Mouse (Mus musculus): ENCODE results near the gene Mertk. TPM values are rescaled to one million over a fixed set of nuclear protein-coding genes. Genes with fewer than 3 reads are reported as not detected.

Gene Mertk
- total RNA-seq, 1 experiment, result 3.3 TPM

DNA sequence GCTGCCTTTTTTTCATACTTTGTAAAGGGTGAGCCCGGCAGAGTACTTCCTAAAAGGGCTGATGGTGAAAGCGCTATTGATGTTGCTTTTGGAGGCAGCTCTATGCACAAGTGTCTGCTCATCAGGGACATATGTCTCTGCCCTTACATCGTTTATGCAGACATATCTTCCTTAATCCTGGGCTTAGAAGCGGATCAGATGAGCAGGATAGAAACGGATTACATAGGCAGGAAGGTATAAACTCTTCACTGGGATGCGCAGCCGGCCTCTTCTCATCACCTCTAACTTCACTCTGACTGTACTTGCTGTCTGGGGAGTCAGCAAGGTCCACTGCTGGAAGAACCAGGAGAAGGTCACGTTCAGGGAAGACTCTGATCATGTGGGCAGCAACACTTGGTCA lies 138.8 kb downstream of the Mertk start:
- in situ Hi-C loops (cut with MboI; ENCODE audit: low sequenced_read_pairs in 2 of 2, unreplicated experiment in 2 of 2), result no loop called here
- DNase-seq (ENCODE audit: low read depth, low spot score), result no peak
- no peak overlapping the region for H3K4me3 ChIP-seq (ENCODE audit: insufficient read depth in 1 of 2, low read depth in 1 of 2, low read length in 2 of 2, poor library complexity in 1 of 2, severe bottlenecking in 1 of 2)
- no peak overlapping the region for H3K9ac ChIP-seq (ENCODE audit: insufficient read depth, low read depth, low read length, poor library complexity, severe bottlenecking)
- no peaks in the 10 kb centered on the region for H3K9me3 ChIP-seq (ENCODE audit: control insufficient read depth, insufficient read depth, low read depth, low read length)
- no peak overlapping the region for H3K27ac ChIP-seq (ENCODE audit: insufficient read depth, low read depth, low read length, poor library complexity, severe bottlenecking)
- TF ChIP-seq CHD2 (IDR thresholded peaks at IDR 0.05; ENCODE audit: low read depth, low read length) (no peak), HCFC1 (IDR thresholded peaks at IDR 0.05; ENCODE audit: borderline replicate concordance, insufficient read depth, low read length) (no peak), MAFK (IDR thresholded peaks at IDR 0.05; ENCODE audit: insufficient read depth, low read depth, low read length) (no peak), ZNF384 (IDR thresholded peaks at IDR 0.05; ENCODE audit: low read depth, low read length) (no peak), ZC3H11A (IDR thresholded peaks at IDR 0.05; ENCODE audit: borderline replicate concordance, low read depth, low read length) (no peak)
- H3K4me1 ChIP-seq (ENCODE audit: control insufficient read depth in 2 of 2, insufficient read depth in 2 of 2, low read length in 2 of 2, poor library complexity in 1 of 2), result no peaks in the 10 kb centered on the region
- H3K36me3 ChIP-seq (ENCODE audit: control insufficient read depth, insufficient read depth, low read length, poor library complexity, severe bottlenecking), result peaks cover 9% of the 10 kb centered on the region

DNA sequence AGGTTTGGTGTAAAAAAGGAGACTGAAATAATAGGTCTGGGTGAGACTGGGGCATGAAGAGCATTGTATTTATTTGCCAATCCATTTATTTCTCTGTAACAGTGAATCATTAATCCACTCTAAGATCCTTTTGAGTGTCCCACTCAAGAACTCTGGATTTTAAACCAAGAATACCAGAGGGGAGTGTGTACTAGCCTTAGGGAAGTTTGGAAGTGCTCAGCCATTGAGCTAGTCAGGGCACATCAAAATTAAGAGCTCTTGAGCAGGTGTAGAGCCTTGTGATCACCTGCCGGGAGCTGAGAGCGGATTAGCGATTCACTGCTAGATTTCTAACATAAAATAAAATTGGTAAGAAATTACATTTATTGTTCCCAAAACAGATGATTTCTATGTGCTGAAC lies 139.9 kb downstream of the Mertk start:
- DNase-seq (ENCODE audit: low read depth, low spot score), result no peak
- in situ Hi-C loops (cut with MboI; ENCODE audit: low sequenced_read_pairs in 2 of 2, unreplicated experiment in 2 of 2), result no loop called here
- Histone ChIP-seq H3K9ac (ENCODE audit: insufficient read depth, low read depth, low read length, poor library complexity, severe bottlenecking) (no peak overlapping the region), H3K36me3 (ENCODE audit: control insufficient read depth, insufficient read depth, low read length, poor library complexity, severe bottlenecking) (peaks cover 9% of the 10 kb centered on the region), H3K27ac (ENCODE audit: insufficient read depth, low read depth, low read length, poor library complexity, severe bottlenecking) (no peak overlapping the region), H3K4me3 (ENCODE audit: insufficient read depth in 1 of 2, low read depth in 1 of 2, low read length in 2 of 2, poor library complexity in 1 of 2, severe bottlenecking in 1 of 2) (no peak overlapping the region), H3K4me1 (ENCODE audit: control insufficient read depth in 2 of 2, insufficient read depth in 2 of 2, low read length in 2 of 2, poor library complexity in 1 of 2) (no peaks in the 10 kb centered on the region), H3K9me3 (ENCODE audit: control insufficient read depth, insufficient read depth, low read depth, low read length) (no peaks in the 10 kb centered on the region)
- TF ChIP-seq CHD2 (IDR thresholded peaks at IDR 0.05; ENCODE audit: low read depth, low read length), result no peak
- TF ChIP-seq MAFK (IDR thresholded peaks at IDR 0.05; ENCODE audit: insufficient read depth, low read depth, low read length), result no peak
- no peak for TF ChIP-seq HCFC1 (IDR thresholded peaks at IDR 0.05; ENCODE audit: borderline replicate concordance, insufficient read depth, low read length)
- no peak for TF ChIP-seq ZNF384 (IDR thresholded peaks at IDR 0.05; ENCODE audit: low read depth, low read length)
- no peak for TF ChIP-seq ZC3H11A (IDR thresholded peaks at IDR 0.05; ENCODE audit: borderline replicate concordance, low read depth, low read length)

DNA sequence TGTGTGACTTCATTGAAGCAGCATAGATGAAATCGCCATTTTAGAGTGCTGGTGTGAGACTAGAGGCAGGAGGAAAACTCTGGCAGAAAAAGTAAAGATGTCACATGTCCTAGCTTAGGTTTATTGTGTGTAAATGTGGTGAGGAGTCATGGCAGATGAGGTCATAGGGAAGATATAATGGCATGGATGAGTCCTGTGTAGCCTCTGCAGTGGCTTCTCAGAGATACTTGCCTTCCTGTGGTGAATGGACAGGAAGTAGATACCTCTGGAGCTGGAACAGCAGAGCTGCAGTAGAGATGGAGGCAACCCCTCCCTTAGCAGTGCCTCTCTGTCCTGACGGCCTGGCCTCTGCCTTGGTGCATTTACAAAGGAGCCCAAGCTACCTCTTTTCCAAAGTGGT lies 140.7 kb downstream of the Mertk start:
- in situ Hi-C loops (cut with MboI; ENCODE audit: low sequenced_read_pairs in 2 of 2, unreplicated experiment in 2 of 2), result no loop called here
- Histone ChIP-seq H3K4me3 (ENCODE audit: insufficient read depth in 1 of 2, low read depth in 1 of 2, low read length in 2 of 2, poor library complexity in 1 of 2, severe bottlenecking in 1 of 2) (no peak overlapping the region), H3K36me3 (ENCODE audit: control insufficient read depth, insufficient read depth, low read length, poor library complexity, severe bottlenecking) (peaks cover 9% of the 10 kb centered on the region), H3K9me3 (ENCODE audit: control insufficient read depth, insufficient read depth, low read depth, low read length) (no peaks in the 10 kb centered on the region), H3K27ac (ENCODE audit: insufficient read depth, low read depth, low read length, poor library complexity, severe bottlenecking) (no peak overlapping the region), H3K4me1 (ENCODE audit: control insufficient read depth in 2 of 2, insufficient read depth in 2 of 2, low read length in 2 of 2, poor library complexity in 1 of 2) (no peaks in the 10 kb centered on the region), H3K9ac (ENCODE audit: insufficient read depth, low read depth, low read length, poor library complexity, severe bottlenecking) (no peak overlapping the region)
- DNase-seq (ENCODE audit: low read depth, low spot score), result no peak
- TF ChIP-seq CHD2 (IDR thresholded peaks at IDR 0.05; ENCODE audit: low read depth, low read length) (no peak), ZNF384 (IDR thresholded peaks at IDR 0.05; ENCODE audit: low read depth, low read length) (no peak), HCFC1 (IDR thresholded peaks at IDR 0.05; ENCODE audit: borderline replicate concordance, insufficient read depth, low read length) (no peak), MAFK (IDR thresholded peaks at IDR 0.05; ENCODE audit: insufficient read depth, low read depth, low read length) (no peak), ZC3H11A (IDR thresholded peaks at IDR 0.05; ENCODE audit: borderline replicate concordance, low read depth, low read length) (no peak)

DNA sequence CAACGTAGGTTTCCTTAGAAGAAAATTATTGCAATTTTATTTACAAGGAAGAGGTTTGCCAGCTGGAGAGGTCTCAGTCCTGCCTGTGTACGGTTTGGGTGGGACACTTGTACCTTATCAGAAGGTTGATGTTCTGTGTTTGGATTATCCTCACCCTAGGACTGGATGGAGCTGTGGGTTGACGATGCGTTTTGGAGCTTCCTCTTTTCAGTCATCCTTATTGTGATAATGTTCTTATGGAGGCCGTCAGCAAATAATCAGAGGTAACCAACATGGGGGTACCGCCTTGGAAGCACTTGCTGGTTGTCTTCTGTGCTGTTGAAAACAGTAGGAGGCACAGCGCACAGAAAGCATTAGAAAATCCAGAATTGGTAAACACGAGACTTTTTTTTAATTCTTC lies 143.7 kb downstream of the Mertk start:
- H3K36me3 ChIP-seq (ENCODE audit: control insufficient read depth, insufficient read depth, low read length, poor library complexity, severe bottlenecking), result peaks cover 8% of the 10 kb centered on the region
- TF ChIP-seq MAFK (IDR thresholded peaks at IDR 0.05; ENCODE audit: insufficient read depth, low read depth, low read length), result no peak
- TF ChIP-seq CHD2 (IDR thresholded peaks at IDR 0.05; ENCODE audit: low read depth, low read length), result no peak
- TF ChIP-seq ZC3H11A (IDR thresholded peaks at IDR 0.05; ENCODE audit: borderline replicate concordance, low read depth, low read length), result no peak
- no peak overlapping the region for H3K27ac ChIP-seq (ENCODE audit: insufficient read depth, low read depth, low read length, poor library complexity, severe bottlenecking)
- H3K9ac ChIP-seq (ENCODE audit: insufficient read depth, low read depth, low read length, poor library complexity, severe bottlenecking), result no peak overlapping the region
- DNase-seq (ENCODE audit: low read depth, low spot score), result no peak
- no peaks in the 10 kb centered on the region for H3K9me3 ChIP-seq (ENCODE audit: control insufficient read depth, insufficient read depth, low read depth, low read length)
- no peak overlapping the region for H3K4me3 ChIP-seq (ENCODE audit: insufficient read depth in 1 of 2, low read depth in 1 of 2, low read length in 2 of 2, poor library complexity in 1 of 2, severe bottlenecking in 1 of 2)
- in situ Hi-C loops (cut with MboI; ENCODE audit: low sequenced_read_pairs in 2 of 2, unreplicated experiment in 2 of 2), result no loop called here
- H3K4me1 ChIP-seq (ENCODE audit: control insufficient read depth in 2 of 2, insufficient read depth in 2 of 2, low read length in 2 of 2, poor library complexity in 1 of 2), result no peaks in the 10 kb centered on the region

DNA sequence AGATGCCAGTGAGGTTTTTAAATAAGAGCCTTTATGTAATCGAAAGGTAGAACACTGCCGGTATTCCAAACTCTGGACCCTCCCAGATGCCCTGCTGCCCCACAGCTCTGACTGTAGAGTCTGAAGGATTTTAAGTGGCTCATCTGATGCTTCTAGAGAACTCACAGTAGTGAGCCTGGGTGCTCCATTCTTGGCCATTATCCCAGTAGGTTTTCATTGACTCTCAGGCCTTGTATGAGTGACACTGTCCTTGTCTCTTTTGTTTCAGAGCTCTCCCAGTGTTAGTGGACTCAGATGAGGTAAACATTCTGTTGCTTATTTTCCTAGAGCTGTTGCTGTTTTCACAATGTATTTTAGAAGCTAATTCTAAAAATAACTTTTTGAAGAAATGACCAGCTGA lies 151.3 kb downstream of the Mertk start:
- H3K36me3 ChIP-seq (ENCODE audit: control insufficient read depth, insufficient read depth, low read length, poor library complexity, severe bottlenecking), result peaks cover 2% of the 10 kb centered on the region
- DNase-seq (ENCODE audit: low read depth, low spot score), result no peak
- no peak for TF ChIP-seq CHD2 (IDR thresholded peaks at IDR 0.05; ENCODE audit: low read depth, low read length)
- TF ChIP-seq HCFC1 (IDR thresholded peaks at IDR 0.05; ENCODE audit: borderline replicate concordance, insufficient read depth, low read length), result no peak
- no peak for TF ChIP-seq ZC3H11A (IDR thresholded peaks at IDR 0.05; ENCODE audit: borderline replicate concordance, low read depth, low read length)
- TF ChIP-seq ZNF384 (IDR thresholded peaks at IDR 0.05; ENCODE audit: low read depth, low read length), result no peak
- no peak for TF ChIP-seq MAFK (IDR thresholded peaks at IDR 0.05; ENCODE audit: insufficient read depth, low read depth, low read length)
- H3K9ac ChIP-seq (ENCODE audit: insufficient read depth, low read depth, low read length, poor library complexity, severe bottlenecking), result no peak overlapping the region
- no peaks in the 10 kb centered on the region for H3K4me1 ChIP-seq (ENCODE audit: control insufficient read depth in 2 of 2, insufficient read depth in 2 of 2, low read length in 2 of 2, poor library complexity in 1 of 2)
- H3K4me3 ChIP-seq (ENCODE audit: insufficient read depth in 1 of 2, low read depth in 1 of 2, low read length in 2 of 2, poor library complexity in 1 of 2, severe bottlenecking in 1 of 2), result no peak overlapping the region
- no peaks in the 10 kb centered on the region for H3K9me3 ChIP-seq (ENCODE audit: control insufficient read depth, insufficient read depth, low read depth, low read length)
- in situ Hi-C loops (cut with MboI; ENCODE audit: low sequenced_read_pairs in 2 of 2, unreplicated experiment in 2 of 2), result no loop called here
- H3K27ac ChIP-seq (ENCODE audit: insufficient read depth, low read depth, low read length, poor library complexity, severe bottlenecking), result no peak overlapping the region

Other genes with a start within 250 kb of the Mertk start
- not detected in 2 replicates for gene Spdye4c, start 107.7 kb upstream of the Mertk start, total RNA-seq (2012; rRNA removed)
- gene Anapc1, start 11.6 kb upstream of the Mertk start, total RNA-seq (2012; rRNA removed), result 93.3 and 102 TPM in 2 replicates
- 19.4 and 25.6 TPM in 2 replicates for gene Tmem87b, start 119.2 kb downstream of the Mertk start, total RNA-seq (2012; rRNA removed)
- 0.21 and 0.22 TPM in 2 replicates for gene Fbln7, start 164.0 kb downstream of the Mertk start, total RNA-seq (2012; rRNA removed)
- gene Zc3h8, start 245.1 kb downstream of the Mertk start, total RNA-seq (2012; rRNA removed), result 19.5 and 20.9 TPM in 2 replicates

All from ES-E14 (cell line).